Mouse (Mus musculus) forebrain, embryonic 13.5 days (tissue): Measurements from ENCODE around the gene Yipf2. TPM values are rescaled to one million over a fixed set of nuclear protein-coding genes. Genes with fewer than 3 reads are reported as not detected.

Experiments used
- ATAC-seq: fragments of 200-750 bp; cut with Nextera tagmentation; 2 replicates; pipeline ENCODE4 v1.8.0; 2017
- H3K27ac ChIP-seq: fragments of 300-500 bp; sonication (generic); 2 replicates; pipeline ENCODE4 v1.5.1; 2015; ENCODE audit warnings: inconsistent platforms, mild to moderate bottlenecking, moderate library complexity
- H3K27me3 ChIP-seq: fragments of 300-500 bp; sonication (generic); 2 replicates; pipeline ENCODE4 v1.6.1; 2015; ENCODE audit warnings: mild to moderate bottlenecking, inconsistent platforms
- H3K36me3 ChIP-seq: fragments of 300-500 bp; sonication (generic); 2 replicates; pipeline ENCODE4 v1.6.1; 2015; ENCODE audit warnings: mild to moderate bottlenecking, inconsistent platforms; ENCODE audit not compliant: poor library complexity, severe bottlenecking
- H3K4me1 ChIP-seq: fragments of 300-500 bp; sonication (generic); 2 replicates; pipeline ENCODE4 v1.6.1; 2015; ENCODE audit warnings: inconsistent platforms
- H3K4me2 ChIP-seq: fragments of 300-500 bp; sonication (generic); 2 replicates; pipeline ENCODE4 v1.6.1; 2015; ENCODE audit warnings: inconsistent platforms, mild to moderate bottlenecking, moderate library complexity
- H3K4me3 ChIP-seq: fragments of 300-500 bp; sonication (generic); 2 replicates; pipeline ENCODE4 v1.5.1; 2015; ENCODE audit warnings: mild to moderate bottlenecking, inconsistent platforms
- H3K9ac ChIP-seq: fragments of 300-500 bp; sonication (generic); 2 replicates; pipeline ENCODE4 v1.6.1; 2015; ENCODE audit warnings: mild to moderate bottlenecking, inconsistent platforms
- H3K9me3 ChIP-seq: fragments of 300-500 bp; sonication (generic); replicated peaks from 2 replicates; pipeline ENCODE4 v1.6.1; 2016; ENCODE audit warnings: inconsistent platforms
- WGBS: fragments of 180-500 bp; shearing (Covaris S2); methylation state at CpG from one replicate; pipeline ENCODE4 v1.1.7; 2015; 5-methylcytosine and 5-hydroxymethylcytosine counted together
- polyA plus RNA-seq: library from polyadenylated mRNA; unstranded; fragments of >200 nt; fragmentation: Nextera tagmentation; extraction: Ambion mirVana; gene quantifications from 2 replicates; pipeline ENCODE4 v1.2.1, GENCODE M21; 2015

Yipf2 gene
- polyA plus RNA-seq, 1 experiment from 2014 or later, result 20.6 TPM

DNA sequence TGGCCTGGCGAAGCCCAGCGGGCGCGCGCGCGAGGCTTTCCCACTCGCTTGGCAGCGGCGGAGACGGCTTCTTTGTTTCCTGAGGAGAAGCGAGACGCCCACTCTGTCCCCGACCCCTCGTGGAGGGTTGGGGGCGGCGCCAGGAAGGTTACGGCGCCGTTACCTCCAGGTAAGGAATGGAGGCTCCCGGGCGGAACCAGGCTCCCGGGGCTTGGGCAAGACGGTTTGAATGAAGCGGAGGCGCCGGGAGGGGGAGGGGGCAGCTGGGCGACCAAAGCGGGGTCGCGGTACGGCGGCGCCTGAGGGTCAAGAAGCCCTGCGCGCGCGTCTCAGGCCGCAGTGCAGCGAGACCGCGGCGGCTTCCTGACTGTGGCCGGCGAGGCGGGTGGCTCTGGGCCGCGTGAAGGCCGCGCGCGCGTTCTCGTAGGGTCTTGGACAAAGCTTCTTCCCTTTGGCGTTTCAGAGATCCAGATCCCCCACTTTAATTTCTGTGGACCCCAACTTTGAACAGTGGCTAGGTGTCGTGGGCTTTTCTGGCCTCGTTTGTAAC is 23.7 kb upstream of the Yipf2 start:
- peak overlapping the region; percentile 80 for H3K4me2 ChIP-seq
- peak overlapping the region; percentile 91 for H3K9ac ChIP-seq
- peak; percentile 84 for ATAC-seq
- no peaks in the 10 kb centered on the region for H3K9me3 ChIP-seq
- under 1% methylated on average over 44 of the region's 57 CpGs for WGBS
- peak overlapping the region; percentile 81 for H3K4me3 ChIP-seq
- H3K4me1 ChIP-seq, result peaks cover 34% of the 10 kb centered on the region
- no peaks in the 10 kb centered on the region for H3K36me3 ChIP-seq
- no peaks in the 10 kb centered on the region for H3K27me3 ChIP-seq
- peak overlapping the region; percentile 98 for H3K27ac ChIP-seq

DNA sequence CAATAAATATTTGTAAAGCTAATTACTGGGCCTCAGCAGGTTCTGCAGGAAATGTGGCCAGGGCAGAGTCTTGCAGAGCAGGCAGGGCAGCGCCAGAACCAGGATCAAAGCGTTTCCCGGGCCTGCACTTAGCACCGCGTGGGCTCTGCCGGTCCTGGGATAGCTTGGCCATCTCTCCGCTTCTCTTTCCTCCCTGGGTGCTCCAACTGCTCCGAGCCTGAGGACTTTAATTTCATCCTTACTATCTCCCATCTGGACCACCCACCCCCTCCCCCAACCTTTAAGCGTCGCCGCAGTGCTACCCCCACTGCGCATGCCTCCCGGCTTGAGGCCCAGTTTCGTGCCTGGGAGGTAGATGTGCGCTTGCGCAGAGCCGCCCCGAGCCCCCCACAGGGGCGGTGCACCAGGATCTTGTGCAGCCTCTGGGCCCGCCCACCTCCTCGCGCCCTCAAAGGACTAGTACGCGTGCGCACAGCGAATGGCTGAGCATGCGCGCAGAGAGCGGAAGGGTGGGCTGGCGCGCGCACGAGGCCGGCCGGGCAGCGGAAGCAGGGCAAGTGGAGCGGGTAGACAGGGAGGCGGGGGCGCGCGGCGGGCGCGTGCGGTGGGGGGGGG is 23.1 kb upstream of the Yipf2 start, which contains the start of gene Smarca4:
TSS of gene Smarca4 (plus strand) at position 553 of the 615 bp plus-strand sequence.
- H3K4me1 ChIP-seq, result peaks cover 34% of the 10 kb centered on the region
- peak; percentile 95 for ATAC-seq
- peak within 1 kb of the TSS; percentile 91 for H3K9ac ChIP-seq
- H3K27me3 ChIP-seq, result no peaks in the 10 kb centered on the region
- peak within 1 kb of the TSS; percentile 80 for H3K4me2 ChIP-seq
- under 1% methylated on average over 33 of the region's 45 CpGs for WGBS
- no peaks in the 10 kb centered on the region for H3K9me3 ChIP-seq
- H3K4me3 ChIP-seq, result peak within 1 kb of the TSS; percentile 81
- no peaks in the 10 kb centered on the region for H3K36me3 ChIP-seq
- peak within 1 kb of the TSS; percentile 98 for H3K27ac ChIP-seq

DNA sequence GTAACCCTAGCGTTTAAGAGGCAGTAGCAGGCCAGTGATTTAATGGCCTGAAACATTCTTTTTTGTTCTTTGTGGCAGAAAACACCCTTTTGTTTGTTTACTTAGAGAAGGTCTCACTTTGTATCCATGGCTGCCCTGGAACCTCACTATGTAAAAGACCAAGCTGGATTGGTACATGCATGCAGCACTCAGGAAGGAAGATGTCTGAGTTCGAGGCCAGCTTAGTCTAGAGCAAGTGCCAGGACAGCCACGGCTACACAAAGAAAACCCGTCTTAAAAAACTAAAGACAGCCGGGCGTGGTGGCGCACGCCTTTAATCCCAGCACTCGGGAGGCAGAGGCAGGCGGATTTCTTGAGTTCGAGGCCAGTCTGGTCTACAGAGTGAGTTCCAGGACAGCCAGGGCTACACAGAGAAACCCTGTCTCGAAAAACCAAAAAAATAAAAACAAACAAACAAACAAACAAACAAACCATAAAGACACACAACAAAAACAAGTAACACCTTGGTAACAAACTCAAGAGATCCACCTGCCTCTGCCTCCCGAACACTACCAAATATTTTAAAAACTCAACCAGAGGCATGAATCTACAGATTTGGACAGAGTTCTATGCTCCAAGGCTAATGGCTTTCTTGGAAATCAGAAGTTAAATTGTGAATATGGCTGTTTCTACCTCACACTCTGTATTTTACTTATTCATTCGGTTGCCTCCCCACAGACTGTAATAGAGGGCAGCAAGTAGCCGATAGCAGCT is 22.4 kb upstream of the Yipf2 start:
- ATAC-seq, result no peak
- Histone ChIP-seq H3K4me1 (peaks cover 30% of the 10 kb centered on the region), H3K4me3 (peak overlapping the region; percentile 81), H3K9me3 (no peaks in the 10 kb centered on the region), H3K27ac (peak overlapping the region; percentile 96), H3K36me3 (no peaks in the 10 kb centered on the region), H3K9ac (peak overlapping the region; percentile 80), H3K4me2 (peak overlapping the region; percentile 80), H3K27me3 (no peaks in the 10 kb centered on the region)
- 82% methylated on average over 15 of the region's 15 CpGs for WGBS

DNA sequence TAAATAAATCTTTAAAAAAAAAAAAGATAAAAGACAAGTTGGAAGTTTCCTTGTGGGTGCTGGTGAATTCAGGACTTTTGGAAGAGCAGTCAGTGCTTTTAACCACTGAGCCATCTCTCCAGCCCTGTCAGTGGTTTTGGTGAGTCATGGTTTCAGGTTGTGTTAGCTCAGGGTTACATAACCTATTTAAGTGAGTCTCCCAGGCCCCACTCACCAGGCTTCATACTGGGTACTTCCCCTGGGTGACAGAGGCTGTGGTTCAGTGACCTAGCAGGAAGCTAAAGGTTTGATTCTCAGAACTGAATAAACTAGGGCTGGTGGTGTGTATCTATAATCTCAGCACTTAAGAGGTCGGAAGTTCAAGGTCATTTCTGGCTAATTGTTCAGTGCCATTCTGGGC is 17.2 kb upstream of the Yipf2 start:
- Histone ChIP-seq H3K27me3 (no peaks in the 10 kb centered on the region), H3K9me3 (no peaks in the 10 kb centered on the region), H3K36me3 (no peaks in the 10 kb centered on the region), H3K27ac (no peak overlapping the region), H3K9ac (no peak overlapping the region), H3K4me3 (no peak overlapping the region), H3K4me2 (no peak overlapping the region), H3K4me1 (peaks cover 2% of the 10 kb centered on the region; the same call in 1 of the 2 replicates)
- 94% methylated on average over 1 of the region's 1 CpGs for WGBS
- no peak for ATAC-seq

DNA sequence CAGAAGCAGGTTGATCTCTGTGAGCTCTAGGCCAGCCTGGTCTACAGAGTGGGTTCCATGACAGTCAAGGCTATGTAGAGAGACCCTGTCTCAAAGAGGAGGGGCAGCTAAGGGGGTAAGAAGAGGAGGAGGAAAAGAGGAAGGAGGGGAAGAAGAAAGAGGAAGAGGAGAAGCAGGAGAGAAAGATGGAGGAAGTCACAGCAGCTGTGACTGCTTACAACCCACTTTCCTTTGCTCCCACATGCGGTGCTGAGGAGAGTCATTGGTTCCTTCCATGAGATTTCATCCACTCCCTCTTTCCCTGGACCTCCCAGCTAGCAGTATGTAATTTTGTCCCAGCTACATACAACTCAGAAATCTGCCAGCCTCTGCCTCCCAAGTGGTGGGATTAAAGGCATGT is 14.0 kb upstream of the Yipf2 start:
- Histone ChIP-seq H3K9ac (no peak overlapping the region), H3K4me3 (no peak overlapping the region), H3K4me2 (no peak overlapping the region), H3K27ac (no peak overlapping the region), H3K36me3 (no peaks in the 10 kb centered on the region), H3K9me3 (no peaks in the 10 kb centered on the region), H3K4me1 (no peaks in the 10 kb centered on the region), H3K27me3 (no peaks in the 10 kb centered on the region)
- 79% methylated on average over 1 of the region's 1 CpGs for WGBS
- ATAC-seq, result no peak

DNA sequence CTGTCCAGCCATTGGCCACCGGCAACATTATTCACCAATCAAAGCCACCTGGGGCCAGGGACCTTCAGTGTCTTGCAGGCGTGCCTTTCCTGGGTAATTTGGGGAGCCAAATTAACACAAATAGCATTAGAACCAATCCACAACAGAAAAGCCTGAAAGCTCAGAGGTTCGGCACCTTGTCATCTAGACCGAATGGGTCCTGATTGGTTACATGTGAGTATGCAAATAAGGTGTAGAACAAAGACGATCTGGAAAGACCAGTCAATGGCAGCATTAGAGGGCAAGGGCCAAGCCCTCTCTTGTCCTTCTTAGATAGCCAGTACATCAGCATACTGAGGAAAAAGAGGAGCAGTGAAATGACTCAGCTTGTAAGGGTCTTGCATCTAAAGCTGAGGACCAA is 13.2 kb upstream of the Yipf2 start:
- H3K36me3 ChIP-seq, result no peaks in the 10 kb centered on the region
- no peak overlapping the region for H3K9ac ChIP-seq
- no peak overlapping the region for H3K27ac ChIP-seq
- 65% methylated on average over 5 of the region's 5 CpGs for WGBS
- no peak for ATAC-seq
- no peak overlapping the region for H3K4me3 ChIP-seq
- no peaks in the 10 kb centered on the region for H3K4me1 ChIP-seq
- H3K9me3 ChIP-seq, result no peaks in the 10 kb centered on the region
- no peak overlapping the region for H3K4me2 ChIP-seq
- H3K27me3 ChIP-seq, result no peaks in the 10 kb centered on the region

GRCm38 (mm10) chr9:21604119-21604518 is 11.5 kb upstream of the Yipf2 start:
- no peaks in the 10 kb centered on the region for H3K4me1 ChIP-seq
- no peaks in the 10 kb centered on the region for H3K9me3 ChIP-seq
- no peaks in the 10 kb centered on the region for H3K27me3 ChIP-seq
- whole genome bisulfite sequencing, result 67% methylated on average over 5 of the region's 5 CpGs
- H3K4me3 ChIP-seq, result no peak overlapping the region
- H3K36me3 ChIP-seq, result no peaks in the 10 kb centered on the region
- ATAC-seq, result no peak
- H3K4me2 ChIP-seq, result no peak overlapping the region
- no peak overlapping the region for H3K9ac ChIP-seq
- no peak overlapping the region for H3K27ac ChIP-seq

DNA sequence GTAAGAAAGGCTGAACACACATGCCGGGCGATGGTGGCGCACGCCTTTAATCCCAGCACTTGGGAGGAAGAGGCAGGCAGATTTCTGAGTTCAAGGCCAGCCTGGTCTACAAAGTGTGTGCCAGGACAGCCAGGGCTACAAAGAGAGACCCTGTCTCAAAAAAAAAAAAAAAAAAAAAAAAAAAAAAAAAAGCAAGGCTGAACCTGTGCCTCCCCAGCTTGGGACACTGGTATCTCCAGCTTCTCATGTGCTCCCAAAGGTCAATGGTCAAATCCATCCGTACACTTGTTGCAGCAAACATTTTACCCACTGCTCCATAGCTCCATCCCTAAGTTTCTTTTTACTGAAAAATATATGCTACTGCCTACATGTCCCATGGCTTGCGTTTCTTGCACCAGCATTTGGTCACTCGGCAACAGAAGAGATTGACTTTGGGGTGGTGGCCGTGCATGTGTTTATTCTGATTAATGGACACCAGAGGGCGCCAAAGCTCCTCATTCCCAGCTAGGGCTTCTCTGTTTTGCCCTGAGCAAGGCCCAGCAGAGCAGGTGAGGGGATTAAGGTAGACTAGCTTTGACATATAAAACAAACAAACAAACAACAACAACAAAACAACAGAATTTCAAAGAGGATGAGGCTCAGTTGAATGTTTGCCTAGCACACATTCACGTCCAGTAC is 9.2 kb upstream of the Yipf2 start:
- no peaks in the 10 kb centered on the region for H3K27me3 ChIP-seq
- H3K9ac ChIP-seq, result no peak overlapping the region
- no peaks in the 10 kb centered on the region; the same call in 1 of the 2 replicates for H3K36me3 ChIP-seq
- H3K4me2 ChIP-seq, result no peak overlapping the region
- H3K9me3 ChIP-seq, result no peaks in the 10 kb centered on the region
- H3K4me1 ChIP-seq, result no peaks in the 10 kb centered on the region
- 51% methylated on average over 10 of the region's 10 CpGs for WGBS
- peak; percentile 66 for ATAC-seq
- H3K27ac ChIP-seq, result no peak overlapping the region
- H3K4me3 ChIP-seq, result no peak overlapping the region

DNA sequence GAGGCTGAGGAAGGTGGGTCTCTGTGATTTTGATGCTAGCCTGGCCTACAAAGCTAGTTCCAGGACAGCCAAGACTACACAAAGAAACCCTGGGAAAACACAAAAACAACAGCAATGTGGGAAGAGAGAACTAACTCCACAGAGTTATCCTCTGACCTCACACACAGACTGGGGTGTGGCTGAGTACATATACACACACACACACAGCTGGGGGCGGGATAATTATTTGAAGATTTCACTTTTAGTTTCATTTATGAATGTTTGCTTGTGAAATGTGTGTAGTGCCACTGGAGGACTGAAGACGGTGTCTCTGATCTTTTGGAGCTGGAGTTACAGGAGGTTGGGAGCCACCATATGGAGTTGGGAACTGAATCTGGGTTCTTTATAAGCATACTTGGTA is 8.4 kb upstream of the Yipf2 start:
- no peaks in the 10 kb centered on the region for H3K9me3 ChIP-seq
- H3K4me2 ChIP-seq, result no peak overlapping the region
- 88% methylated on average over 2 of the region's 2 CpGs for WGBS
- H3K27ac ChIP-seq, result no peak overlapping the region
- no peaks in the 10 kb centered on the region for H3K27me3 ChIP-seq
- H3K4me1 ChIP-seq, result no peaks in the 10 kb centered on the region
- H3K9ac ChIP-seq, result no peak overlapping the region
- H3K36me3 ChIP-seq, result peaks cover 4% of the 10 kb centered on the region
- no peak overlapping the region for H3K4me3 ChIP-seq
- no peak for ATAC-seq

DNA sequence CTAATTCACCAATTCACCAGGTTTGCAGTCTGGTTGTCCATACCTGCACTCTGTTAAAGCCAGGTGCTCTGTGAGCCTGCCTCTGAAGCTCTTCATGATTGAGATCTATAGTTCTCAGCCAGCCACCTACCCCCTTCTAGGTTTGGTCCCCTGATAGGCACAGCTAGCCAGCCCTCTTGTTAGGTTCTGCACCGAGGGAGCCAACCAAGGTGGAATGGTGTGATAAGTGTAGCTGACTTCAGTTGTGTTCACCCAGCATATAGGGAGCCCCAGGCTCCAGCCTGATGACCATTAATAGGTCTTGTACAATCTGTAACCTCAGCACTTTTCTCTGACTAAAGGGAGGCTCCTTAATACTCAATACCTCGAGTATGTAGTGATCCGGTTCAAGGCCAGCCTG is 7.6 kb upstream of the Yipf2 start:
- H3K36me3 ChIP-seq, result peaks cover 12% of the 10 kb centered on the region
- peaks cover 3% of the 10 kb centered on the region for H3K4me1 ChIP-seq
- no peak overlapping the region for H3K27ac ChIP-seq
- no peak overlapping the region for H3K4me3 ChIP-seq
- no peak overlapping the region for H3K9ac ChIP-seq
- no peaks in the 10 kb centered on the region for H3K9me3 ChIP-seq
- WGBS, result 80% methylated on average over 3 of the region's 3 CpGs
- no peak for ATAC-seq
- H3K27me3 ChIP-seq, result no peaks in the 10 kb centered on the region
- no peak overlapping the region for H3K4me2 ChIP-seq

GRCm38 (mm10) chr9:21598198-21598597 is 5.6 kb upstream of the Yipf2 start:
- Histone ChIP-seq H3K9ac (no peak overlapping the region), H3K27ac (no peak overlapping the region), H3K4me1 (peaks cover 23% of the 10 kb centered on the region), H3K9me3 (no peaks in the 10 kb centered on the region), H3K4me2 (no peak overlapping the region), H3K36me3 (peaks cover 21% of the 10 kb centered on the region), H3K4me3 (no peak overlapping the region), H3K27me3 (no peaks in the 10 kb centered on the region)
- ATAC-seq, result no peak
- 53% methylated on average over 2 of the region's 2 CpGs for WGBS

DNA sequence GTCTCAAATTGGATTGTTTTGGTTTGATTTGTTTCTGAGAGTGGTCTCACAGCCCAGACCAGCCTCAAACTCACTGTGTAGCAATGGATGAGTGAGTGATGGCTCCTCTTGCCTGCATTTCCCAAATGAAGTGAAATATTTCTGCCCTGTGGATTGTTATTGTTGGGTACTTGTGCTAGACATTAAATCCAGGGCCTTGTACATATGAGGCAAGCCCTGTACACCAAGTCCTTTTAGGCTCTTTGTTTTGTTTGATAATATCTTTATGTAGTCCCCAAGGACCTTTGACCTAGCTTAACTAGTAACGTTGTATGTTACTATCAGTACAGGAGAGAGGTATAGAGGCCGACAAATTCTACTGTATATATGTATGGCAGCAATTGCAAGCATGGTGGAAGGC is 2.2 kb upstream of the Yipf2 start:
- Histone ChIP-seq H3K4me1 (peaks cover 36% of the 10 kb centered on the region), H3K9ac (no peak overlapping the region), H3K27me3 (no peaks in the 10 kb centered on the region), H3K4me2 (no peak overlapping the region), H3K4me3 (no peak overlapping the region), H3K36me3 (peaks cover 36% of the 10 kb centered on the region), H3K9me3 (no peaks in the 10 kb centered on the region), H3K27ac (no peak overlapping the region)
- 92% methylated on average over 2 of the region's 2 CpGs for WGBS
- no peak for ATAC-seq
